Mouse (Mus musculus) small intestine, adult 2 months (tissue): ENCODE results near the gene Wnt1. TPM values are rescaled to one million over a fixed set of nuclear protein-coding genes. Genes with fewer than 3 reads are reported as not detected.
"Not testable (repeated sequence)": the region's sequence is repeated elsewhere in the genome, so short reads cannot be mapped to it uniquely, and the experiment has no call there.

Experiments used
- H3K27ac ChIP-seq: fragments of 200-500 bp; 2 replicates; pipeline ENCODE4 v1.5.1; 2012; ENCODE audit warnings: low read depth, low read length, control low read depth, inconsistent platforms; ENCODE audit not compliant: insufficient read depth
- H3K27me3 ChIP-seq: fragments of 200-500 bp; 2 replicates; pipeline ENCODE4 v1.6.1; 2012; ENCODE audit warnings: mild to moderate bottlenecking, moderate library complexity, low read length, inconsistent platforms; ENCODE audit not compliant: control insufficient read depth, insufficient read depth
- H3K36me3 ChIP-seq: fragments of 200-500 bp; 2 replicates; pipeline ENCODE4 v1.6.1; 2012; ENCODE audit warnings: mild to moderate bottlenecking, low read length, control low read depth, inconsistent platforms; ENCODE audit not compliant: control insufficient read depth, insufficient read depth
- H3K4me1 ChIP-seq: fragments of 200-500 bp; 2 replicates; pipeline ENCODE4 v1.6.1; 2012; ENCODE audit warnings: low read length, inconsistent platforms, mixed read lengths; ENCODE audit not compliant: control insufficient read depth, insufficient read depth, insufficient read length
- H3K4me3 ChIP-seq: fragments of 200-500 bp; 2 replicates; pipeline ENCODE4 v1.5.1; 2012; ENCODE audit warnings: low read depth, mild to moderate bottlenecking, control low read depth, inconsistent platforms, low read length, moderate library complexity
- CTCF ChIP-seq: fragments of 200-500 bp; IDR thresholded peaks from 2 replicates; pipeline ENCODE4 v1.5.1; 2012; ENCODE audit warnings: low read depth, mild to moderate bottlenecking, control low read depth, inconsistent platforms, low read length, moderate library complexity, mixed read lengths; ENCODE audit not compliant: insufficient replicate concordance, insufficient read length; ENCODE audit errors: extremely low read depth
- POLR2A ChIP-seq: fragments of 200-500 bp; IDR thresholded peaks from 2 replicates; pipeline ENCODE4 v1.6.1; 2012; ENCODE audit warnings: low read depth, mild to moderate bottlenecking, control low read depth, inconsistent platforms, low read length, moderate library complexity
- WGBS: fragments of 180-500 bp; shearing (Covaris S2); methylation state at CpG from one replicate; pipeline ENCODE4 v1.1.7; 2018; 5-methylcytosine and 5-hydroxymethylcytosine counted together
- polyA plus RNA-seq: library from polyadenylated mRNA; depleted of rRNA; stranded (reverse); fragments of >200 nt; gene quantifications from 2 replicates; pipeline ENCODE4 v1.2.3, GENCODE M21; 2012

The Wnt1 gene
- polyA plus RNA-seq, 1 experiment, result not detected

- WGBS, result 1% methylated on average over 58 of the region's 58 CpGs
- Histone ChIP-seq H3K4me1 (peaks cover 31% of the 10 kb centered on the region), H3K36me3 (no peaks in the 10 kb centered on the region), H3K27ac (no peak overlapping the region), H3K4me3 (peak overlapping the region; percentile 47), H3K27me3 (peaks cover 44% of the 10 kb centered on the region)
- TF ChIP-seq CTCF (no peak), POLR2A (no peak)
These were observed 17.4 kb downstream of the Wnt1 start for GRCm38 (mm10) chr15:98806809-98807770.

DNA sequence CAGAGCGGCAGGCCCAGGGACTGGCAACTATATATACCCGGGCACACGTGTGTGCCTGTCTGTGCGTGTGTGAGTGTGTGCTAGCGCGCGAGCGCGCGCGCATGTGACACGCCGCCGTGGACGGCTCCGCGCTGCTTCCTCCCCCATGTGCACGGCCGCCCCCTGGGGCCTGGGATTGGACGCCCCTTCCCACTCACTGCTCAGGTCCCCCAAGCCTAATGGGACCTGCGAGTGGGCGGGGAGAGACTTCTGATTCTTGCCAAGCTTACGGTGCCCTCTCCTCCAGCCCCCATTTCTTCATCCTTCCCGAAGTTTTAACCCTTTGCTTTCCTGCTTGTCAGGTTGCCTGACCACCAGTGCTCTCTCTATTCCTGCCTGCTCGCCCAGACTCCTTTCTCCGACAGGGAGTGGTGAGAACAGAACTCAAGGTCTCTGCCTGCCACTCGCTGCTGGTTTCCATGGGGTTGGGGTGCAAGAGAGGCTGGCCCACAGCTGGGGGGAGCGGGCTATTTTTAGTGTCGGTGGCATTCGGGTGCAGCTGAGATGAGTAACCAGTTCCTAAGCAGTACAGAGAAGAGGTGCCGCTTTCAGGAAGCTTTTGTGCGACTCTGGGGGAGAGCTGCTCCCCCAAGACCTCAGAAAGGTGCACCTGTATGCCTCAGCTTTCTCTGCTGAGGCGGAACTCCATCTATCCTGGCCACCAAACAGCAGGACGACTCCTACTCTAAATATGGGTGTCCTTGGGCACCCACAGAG lies 18.4 kb downstream of the Wnt1 start:
- TF ChIP-seq POLR2A, result no peak
- TF ChIP-seq CTCF, result no peak
- Histone ChIP-seq H3K4me3 (peak overlapping the region; percentile 53), H3K27me3 (peaks cover 44% of the 10 kb centered on the region), H3K4me1 (peaks cover 28% of the 10 kb centered on the region), H3K27ac (no peak overlapping the region), H3K36me3 (peaks cover 8% of the 10 kb centered on the region)
- 2% methylated on average over 34 of the region's 34 CpGs for WGBS

DNA sequence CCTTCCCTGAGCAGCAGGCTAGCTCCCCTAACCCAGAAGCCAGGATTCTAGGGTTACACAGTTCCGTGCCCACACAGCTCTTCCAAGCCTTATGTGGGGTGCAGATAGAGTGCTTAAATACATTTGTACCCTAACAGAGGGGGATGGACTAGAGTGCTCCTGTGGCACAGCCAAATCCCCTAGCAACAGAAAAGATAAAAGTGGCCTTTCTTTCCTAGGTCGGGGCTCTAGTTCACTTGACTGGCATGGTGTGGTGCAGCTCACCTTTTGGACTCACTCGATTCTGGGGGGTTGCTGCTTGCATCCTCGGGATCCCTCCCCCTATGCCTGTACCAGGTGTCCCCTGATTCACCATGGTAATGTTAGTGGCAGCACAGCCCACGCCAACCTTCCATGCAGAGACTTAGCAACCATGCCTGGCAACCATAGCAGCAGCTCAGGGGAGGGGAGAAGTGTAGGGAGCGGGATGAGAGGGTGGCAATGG lies 19.0 kb downstream of the Wnt1 start:
- Histone ChIP-seq H3K4me3 (no peak overlapping the region), H3K27me3 (peaks cover 44% of the 10 kb centered on the region), H3K4me1 (peaks cover 22% of the 10 kb centered on the region), H3K27ac (no peak overlapping the region), H3K36me3 (peaks cover 14% of the 10 kb centered on the region)
- 37% methylated on average over 6 of the region's 6 CpGs for WGBS
- no peak for TF ChIP-seq POLR2A

- H3K27me3 ChIP-seq, result peaks cover 44% of the 10 kb centered on the region
These were observed 19.7 kb downstream of the Wnt1 start, which contains the start of gene Ddn for GRCm38 (mm10) chr15:98809390-98809789. Gene Ddn (minus strand): TSS chr15:98809490.

DNA sequence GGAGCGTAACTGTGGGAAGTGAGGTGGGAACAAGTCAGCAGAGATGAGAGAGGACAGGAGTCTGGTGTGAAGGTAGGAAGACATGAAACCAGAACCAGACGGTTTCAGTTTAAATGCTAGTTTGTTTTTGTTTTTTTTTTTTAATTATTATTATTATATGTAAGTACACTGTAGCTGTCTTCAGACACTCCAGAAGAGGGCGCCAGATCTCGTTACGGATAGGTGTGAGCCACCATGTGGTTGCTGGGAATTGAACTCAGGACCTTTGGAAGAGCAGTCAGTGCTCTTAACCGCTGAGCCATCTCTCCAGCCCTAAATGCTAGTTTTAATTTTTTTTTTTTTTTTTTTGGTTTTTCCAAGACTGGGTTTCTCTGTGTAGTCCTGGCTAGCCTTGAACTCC lies 20.6 kb downstream of the Wnt1 start:
- H3K4me3 ChIP-seq, H3K27ac ChIP-seq: not testable (repeated sequence)
- H3K4me1 ChIP-seq, result peaks cover 22% of the 10 kb centered on the region
- WGBS, result 79% methylated on average over 6 of the region's 6 CpGs
- peaks cover 39% of the 10 kb centered on the region for H3K27me3 ChIP-seq
- peaks cover 27% of the 10 kb centered on the region for H3K36me3 ChIP-seq

More at GRCm38 (mm10) chr15:98809390-98809789, 19.7 kb downstream of the Wnt1 start, which contains the start of gene Ddn:
- peaks cover 21% of the 10 kb centered on the region for H3K36me3 ChIP-seq
- no peak within 1 kb of the TSS for H3K27ac ChIP-seq
- WGBS, result 88% methylated on average over 3 of the region's 3 CpGs
- TF ChIP-seq CTCF (no peak), POLR2A (no peak)
- peaks cover 22% of the 10 kb centered on the region for H3K4me1 ChIP-seq
- H3K4me3 ChIP-seq, result no peak within 1 kb of the TSS

GRCm38 (mm10) chr15:98812741-98813424 lies 23.2 kb downstream of the Wnt1 start:
- no peak overlapping the region for H3K4me3 ChIP-seq
- no peak overlapping the region for H3K27ac ChIP-seq
- TF ChIP-seq CTCF (no peak), POLR2A (no peak)
- WGBS, result 92% methylated on average over 20 of the region's 20 CpGs
- H3K36me3 ChIP-seq, result peaks cover 39% of the 10 kb centered on the region
- H3K27me3 ChIP-seq, result peaks cover 19% of the 10 kb centered on the region
- H3K4me1 ChIP-seq, result peaks cover 4% of the 10 kb centered on the region

- H3K4me1 ChIP-seq, result peaks cover 7% of the 10 kb centered on the region; the same call in 1 of the 2 replicates
- H3K4me3 ChIP-seq, result no peak overlapping the region
- no peak overlapping the region for H3K27ac ChIP-seq
- peaks cover 47% of the 10 kb centered on the region for H3K36me3 ChIP-seq
- WGBS, result 96% methylated on average over 7 of the region's 7 CpGs
- TF ChIP-seq CTCF (no peak), POLR2A (no peak)
- H3K27me3 ChIP-seq, result no peaks in the 10 kb centered on the region
These were observed 28.5 kb downstream of the Wnt1 start for GRCm38 (mm10) chr15:98818171-98818570.
